Mouse (Mus musculus) liver, embryonic 15.5 days (tissue): Measurements from ENCODE around the gene Bicc1. TPM values are rescaled to one million over a fixed set of nuclear protein-coding genes. Genes with fewer than 3 reads are reported as not detected.

Source experiments
- ATAC-seq: fragments of 200-750 bp; cut with Nextera tagmentation; 2 replicates; pipeline ENCODE4 v1.8.0; 2017; ENCODE audit warnings: moderate number of reproducible peaks, mild to moderate bottlenecking, moderate library complexity; ENCODE audit not compliant: insufficient read depth
- H3K27ac ChIP-seq: fragments of 300-500 bp; sonication (generic); replicated peaks from 2 replicates; pipeline ENCODE4 v1.5.1; 2015; ENCODE audit warnings: mild to moderate bottlenecking, inconsistent platforms
- H3K27me3 ChIP-seq: fragments of 300-500 bp; sonication (generic); 2 replicates; pipeline ENCODE4 v1.6.1; 2015; ENCODE audit warnings: mild to moderate bottlenecking, inconsistent platforms
- H3K36me3 ChIP-seq: fragments of 300-500 bp; sonication (generic); replicated peaks from 2 replicates; pipeline ENCODE4 v1.6.1; 2015; ENCODE audit warnings: moderate library complexity, mild to moderate bottlenecking, inconsistent platforms
- H3K4me1 ChIP-seq: fragments of 300-500 bp; sonication (generic); replicated peaks from 2 replicates; pipeline ENCODE4 v1.6.1; 2015; ENCODE audit warnings: inconsistent platforms
- H3K4me2 ChIP-seq: fragments of 300-500 bp; sonication (generic); 2 replicates; pipeline ENCODE4 v1.6.1; 2015; ENCODE audit warnings: moderate library complexity, mild to moderate bottlenecking, inconsistent platforms
- H3K4me3 ChIP-seq: fragments of 300-500 bp; sonication (generic); replicated peaks from 2 replicates; pipeline ENCODE4 v1.5.1; 2015; ENCODE audit warnings: mild to moderate bottlenecking, inconsistent platforms
- H3K9ac ChIP-seq: fragments of 300-500 bp; sonication (generic); 2 replicates; pipeline ENCODE4 v1.6.1; 2015; ENCODE audit warnings: moderate library complexity, mild to moderate bottlenecking, inconsistent platforms
- H3K9me3 ChIP-seq: fragments of 300-500 bp; sonication (generic); replicated peaks from 2 replicates; pipeline ENCODE4 v1.6.1; 2016; ENCODE audit warnings: inconsistent platforms
- WGBS: fragments of 180-500 bp; shearing (Covaris S2); methylation state at CpG from one replicate; pipeline ENCODE4 v1.1.7; 2015; ENCODE audit warnings: mixed read lengths; ENCODE audit not compliant: insufficient replicate concordance; 5-methylcytosine and 5-hydroxymethylcytosine counted together
- polyA plus RNA-seq: library from polyadenylated mRNA; unstranded; fragments of >200 nt; fragmentation: Nextera tagmentation; extraction: Ambion mirVana; gene quantifications from 2 replicates; pipeline ENCODE4 v1.2.1, GENCODE M21; 2015

The Bicc1 gene
- polyA plus RNA-seq, 1 experiment from 2014 or later: 3.0 TPM

DNA sequence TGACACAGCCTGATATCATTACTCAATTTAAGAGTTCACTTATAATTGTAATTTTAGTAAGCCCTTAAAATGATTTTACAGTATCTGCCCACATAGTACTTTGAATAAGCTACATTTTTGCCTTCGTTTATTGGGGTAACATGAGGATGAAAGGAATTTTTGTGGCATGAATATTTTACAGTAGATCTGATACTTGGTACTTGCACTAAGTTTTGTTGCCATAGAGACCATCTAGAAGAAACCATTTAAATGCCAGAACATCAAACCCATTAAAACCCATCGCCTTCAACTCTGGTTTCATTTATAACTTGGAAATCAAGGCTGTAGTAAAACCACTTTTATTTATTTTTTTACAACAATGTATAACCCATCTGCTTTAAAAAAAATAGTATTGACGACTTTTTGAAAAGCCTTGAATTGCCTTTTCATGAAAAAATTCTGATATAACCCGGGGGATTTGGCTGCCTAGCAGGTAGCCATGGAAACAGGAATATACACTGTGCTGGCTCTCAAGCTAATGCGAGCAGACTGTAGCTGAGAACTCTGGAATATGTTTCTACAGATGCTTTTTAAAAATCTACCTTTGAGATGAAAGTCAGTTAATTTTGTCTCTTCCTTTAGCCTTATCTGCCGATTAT, 165.9 kb downstream of the Bicc1 start:
- Histone ChIP-seq H3K9ac (no peak overlapping the region), H3K27ac (no peak overlapping the region), H3K9me3 (no peaks in the 10 kb centered on the region), H3K27me3 (no peaks in the 10 kb centered on the region), H3K4me3 (no peak overlapping the region), H3K36me3 (no peaks in the 10 kb centered on the region), H3K4me1 (no peaks in the 10 kb centered on the region), H3K4me2 (no peak overlapping the region)
- no peak for ATAC-seq
- WGBS: 55% methylated on average over 6 of the region's 6 CpGs

DNA sequence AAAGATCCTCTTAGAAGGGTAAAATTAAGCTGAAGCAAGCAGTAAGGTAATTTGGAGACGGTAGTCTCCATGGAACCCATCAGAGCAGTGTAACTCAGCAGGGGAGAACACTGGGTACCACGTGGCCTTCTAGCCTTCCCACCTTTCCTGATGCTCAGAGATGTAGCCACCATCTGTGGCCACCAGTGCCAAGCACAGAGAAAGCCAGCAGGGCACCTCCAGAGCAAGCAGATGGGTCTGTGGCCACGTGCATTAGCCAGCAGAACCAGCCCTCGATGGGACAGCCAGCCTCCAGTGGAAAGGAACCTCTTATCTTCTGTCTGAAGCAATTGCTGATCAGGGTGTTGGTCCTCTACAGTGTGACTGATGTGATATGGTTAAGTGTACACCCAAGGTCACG, 172.1 kb downstream of the Bicc1 start:
- Histone ChIP-seq H3K4me1 (no peaks in the 10 kb centered on the region), H3K4me3 (no peak overlapping the region), H3K27me3 (no peaks in the 10 kb centered on the region), H3K9me3 (no peaks in the 10 kb centered on the region), H3K36me3 (no peaks in the 10 kb centered on the region), H3K4me2 (no peak overlapping the region), H3K27ac (no peak overlapping the region), H3K9ac (no peak overlapping the region)
- WGBS: 48% methylated on average over 5 of the region's 5 CpGs
- no peak for ATAC-seq

- H3K27ac ChIP-seq: no peak overlapping the region
- no peaks in the 10 kb centered on the region for H3K9me3 ChIP-seq
- no peaks in the 10 kb centered on the region for H3K27me3 ChIP-seq
- 64% methylated on average over 11 of the region's 11 CpGs for WGBS
- no peaks in the 10 kb centered on the region for H3K36me3 ChIP-seq
- no peaks in the 10 kb centered on the region for H3K4me1 ChIP-seq
- no peak for ATAC-seq
- no peak overlapping the region for H3K9ac ChIP-seq
- no peak overlapping the region for H3K4me3 ChIP-seq
- H3K4me2 ChIP-seq: no peak overlapping the region
These were observed 176.3 kb downstream of the Bicc1 start for GRCm38 (mm10) chr10:70983036-70983670.

- no peak overlapping the region for H3K4me3 ChIP-seq
- no peak for ATAC-seq
- H3K4me1 ChIP-seq: no peaks in the 10 kb centered on the region
- H3K9me3 ChIP-seq: no peaks in the 10 kb centered on the region
- H3K27me3 ChIP-seq: no peaks in the 10 kb centered on the region
- no peak overlapping the region for H3K4me2 ChIP-seq
- no peaks in the 10 kb centered on the region for H3K36me3 ChIP-seq
- no peak overlapping the region for H3K27ac ChIP-seq
- H3K9ac ChIP-seq: no peak overlapping the region
- WGBS: 71% methylated on average over 7 of the region's 7 CpGs
These were observed 177.3 kb downstream of the Bicc1 start for GRCm38 (mm10) chr10:70982156-70982555.

GRCm38 (mm10) chr10:70979657-70980056, 179.8 kb downstream of the Bicc1 start:
- Histone ChIP-seq H3K4me1 (no peaks in the 10 kb centered on the region), H3K9me3 (no peaks in the 10 kb centered on the region), H3K4me3 (no peak overlapping the region), H3K27me3 (no peaks in the 10 kb centered on the region), H3K36me3 (no peaks in the 10 kb centered on the region), H3K9ac (no peak overlapping the region), H3K4me2 (no peak overlapping the region), H3K27ac (no peak overlapping the region)
- 72% methylated on average over 8 of the region's 8 CpGs for WGBS
- no peak for ATAC-seq

- no peak overlapping the region for H3K4me3 ChIP-seq
- WGBS: 55% methylated on average over 6 of the region's 6 CpGs
- H3K36me3 ChIP-seq: no peaks in the 10 kb centered on the region
- H3K9me3 ChIP-seq: no peaks in the 10 kb centered on the region
- no peak overlapping the region for H3K4me2 ChIP-seq
- H3K4me1 ChIP-seq: no peaks in the 10 kb centered on the region
- H3K9ac ChIP-seq: no peak overlapping the region
- H3K27ac ChIP-seq: no peak overlapping the region
- no peaks in the 10 kb centered on the region for H3K27me3 ChIP-seq
- ATAC-seq: no peak
These were observed 182.4 kb downstream of the Bicc1 start for GRCm38 (mm10) chr10:70977141-70977540.

GRCm38 (mm10) chr10:70976633-70977032, 182.9 kb downstream of the Bicc1 start:
- H3K27me3 ChIP-seq: no peaks in the 10 kb centered on the region
- H3K27ac ChIP-seq: no peak overlapping the region
- no peaks in the 10 kb centered on the region for H3K9me3 ChIP-seq
- H3K4me1 ChIP-seq: no peaks in the 10 kb centered on the region
- no peak overlapping the region for H3K4me3 ChIP-seq
- H3K4me2 ChIP-seq: no peak overlapping the region
- WGBS: 56% methylated on average over 9 of the region's 9 CpGs
- ATAC-seq: no peak
- no peak overlapping the region for H3K9ac ChIP-seq
- H3K36me3 ChIP-seq: no peaks in the 10 kb centered on the region

DNA sequence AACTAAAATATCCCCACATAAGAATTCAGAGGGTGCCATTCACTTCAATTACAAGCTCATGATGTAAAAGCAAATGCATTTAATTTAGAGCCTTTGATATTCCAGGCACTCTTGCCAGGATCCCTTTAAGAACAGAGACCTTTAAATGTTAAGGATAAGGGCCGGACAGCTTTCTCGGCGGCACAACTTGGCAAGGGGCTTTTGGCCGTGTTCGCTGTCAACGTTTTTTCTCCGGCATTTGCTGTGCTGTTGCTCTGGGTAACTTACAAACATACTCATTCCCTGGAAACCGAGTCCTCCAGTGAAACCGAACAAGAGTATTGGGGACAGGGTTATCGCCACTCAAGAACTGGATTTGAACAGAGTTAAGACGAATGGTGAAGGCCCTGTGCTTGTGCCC, 188.3 kb downstream of the Bicc1 start:
- 72% methylated on average over 11 of the region's 11 CpGs for WGBS

DNA sequence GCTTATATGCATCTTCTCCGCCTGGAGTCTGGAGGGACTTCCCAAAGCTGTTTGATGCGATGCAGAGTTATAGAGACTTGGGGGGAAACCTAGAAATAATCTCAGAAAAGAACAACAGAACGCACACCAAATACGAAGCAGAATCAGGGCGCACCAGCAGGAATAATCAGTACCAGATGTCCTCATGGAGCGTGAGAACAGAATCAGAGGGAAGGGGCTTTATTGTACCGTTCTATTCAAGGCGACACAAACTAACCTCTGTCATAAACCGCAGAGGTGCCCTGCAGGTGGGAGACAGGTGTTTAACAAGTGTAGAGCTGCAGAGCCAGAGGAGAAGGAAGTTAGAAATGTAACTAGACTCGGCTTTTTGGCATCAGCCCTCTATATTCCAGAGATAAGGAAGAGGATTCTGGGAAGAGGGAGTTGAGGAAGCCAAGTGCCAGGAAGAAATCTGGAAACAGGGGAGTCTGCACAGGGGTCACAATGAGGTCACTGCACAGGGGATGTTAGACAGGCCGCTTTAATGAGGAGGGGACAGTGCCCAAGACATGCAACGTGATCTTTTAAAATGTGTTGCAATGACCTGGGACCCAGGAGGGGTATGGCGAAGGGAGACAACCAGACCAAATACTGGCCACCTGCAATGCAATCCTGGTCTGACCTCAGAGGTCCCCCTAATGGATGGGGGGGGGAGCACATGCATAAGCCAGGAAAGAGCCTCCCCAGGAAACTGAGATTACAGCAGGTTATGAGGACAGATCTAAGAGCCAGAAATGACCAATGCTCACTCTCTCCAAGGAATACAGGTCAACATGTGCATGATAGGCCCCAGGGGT, 190.4 kb downstream of the Bicc1 start:
- WGBS: 67% methylated on average over 13 of the region's 13 CpGs
- no peaks in the 10 kb centered on the region for H3K36me3 ChIP-seq
- ATAC-seq: no peak

More for the DNA sequence above, 188.3 kb downstream of the Bicc1 start:
- Histone ChIP-seq H3K4me1 (no peaks in the 10 kb centered on the region), H3K9me3 (no peaks in the 10 kb centered on the region), H3K27ac (no peak overlapping the region), H3K27me3 (no peaks in the 10 kb centered on the region), H3K9ac (no peak overlapping the region), H3K36me3 (no peaks in the 10 kb centered on the region), H3K4me2 (no peak overlapping the region), H3K4me3 (no peak overlapping the region)
- no peak for ATAC-seq

GRCm38 (mm10) chr10:70966642-70967345, 192.7 kb downstream of the Bicc1 start:
- Histone ChIP-seq H3K27me3 (no peaks in the 10 kb centered on the region), H3K9me3 (no peaks in the 10 kb centered on the region), H3K36me3 (no peaks in the 10 kb centered on the region), H3K4me3 (no peak overlapping the region), H3K27ac (no peak overlapping the region), H3K4me1 (no peaks in the 10 kb centered on the region), H3K9ac (no peak overlapping the region), H3K4me2 (no peak overlapping the region)
- ATAC-seq: no peak
- WGBS: 65% methylated on average over 16 of the region's 16 CpGs

More for the DNA sequence above, 190.4 kb downstream of the Bicc1 start:
- no peaks in the 10 kb centered on the region for H3K27me3 ChIP-seq
- no peak overlapping the region for H3K4me3 ChIP-seq
- no peak overlapping the region for H3K9ac ChIP-seq
- no peak overlapping the region for H3K27ac ChIP-seq
- H3K4me2 ChIP-seq: no peak overlapping the region
- no peaks in the 10 kb centered on the region for H3K9me3 ChIP-seq
- H3K4me1 ChIP-seq: no peaks in the 10 kb centered on the region

- WGBS: 32% methylated on average over 8 of the region's 8 CpGs
- Histone ChIP-seq H3K9me3 (no peaks in the 10 kb centered on the region), H3K27ac (no peak overlapping the region), H3K4me1 (no peaks in the 10 kb centered on the region), H3K9ac (no peak overlapping the region), H3K4me2 (no peak overlapping the region), H3K36me3 (no peaks in the 10 kb centered on the region), H3K27me3 (no peaks in the 10 kb centered on the region), H3K4me3 (no peak overlapping the region)
- ATAC-seq: no peak
These were observed 194.8 kb downstream of the Bicc1 start for GRCm38 (mm10) chr10:70964706-70965105.
